Mouse (Mus musculus): Measurements from ENCODE around the gene Ddx58.

- peak; percentile 72 for TF ChIP-seq EP300 (IDR thresholded peaks at IDR 0.05; ENCODE audit: low read depth)
- TF ChIP-seq CTCF (IDR thresholded peaks at IDR 0.05; ENCODE audit: low read depth) = no peak
Measured at GRCm38 (mm10) chr4:40156153-40156552, 83.5 kb downstream of the Ddx58 start.
